Mouse (Mus musculus) E14TG2a.4 (cell line): ENCODE data around the gene Rnf169.

Source experiments
- CTCF ChIP-seq: conservative IDR thresholded peaks from 2 replicates; pipeline ENCODE4 v1.5.1; 2014; ENCODE audit warnings: low read length
- NANOG ChIP-seq: IDR thresholded peaks from 2 replicates; pipeline ENCODE4 v1.6.1; 2014; ENCODE audit warnings: borderline replicate concordance, low read length, mixed read lengths

- TF ChIP-seq CTCF (no peak), NANOG (no peak)
Observed at GRCm38 (mm10) chr7:99961518-99961917, 18.7 kb downstream of the Rnf169 start.
